Mouse (Mus musculus) brown adipose tissue, adult 24 weeks (tissue): ENCODE measurements at regions not wholly inside any gene's neighbourhood (a gene's known extent, or its start where the extent isn't known, plus 50 kb on each side); places are given as distances from the start of the nearest gene placed in this dataset.

Experiments used
- H3K27ac ChIP-seq: fragments of 200-500 bp; replicated peaks from 2 replicates; pipeline ENCODE4 v1.5.1; 2012; ENCODE audit warnings: low read depth, mild to moderate bottlenecking, low read length
- H3K4me1 ChIP-seq: fragments of 200-500 bp; 2 replicates; pipeline ENCODE4 v1.6.1; 2012; ENCODE audit warnings: low read length, mixed read lengths; ENCODE audit not compliant: control insufficient read depth, insufficient read depth, insufficient read length
- H3K4me3 ChIP-seq: fragments of 200-500 bp; 2 replicates; pipeline ENCODE4 v1.5.1; 2012; ENCODE audit warnings: low read depth, mild to moderate bottlenecking, low read length, moderate library complexity; ENCODE audit not compliant: insufficient read depth

DNA sequence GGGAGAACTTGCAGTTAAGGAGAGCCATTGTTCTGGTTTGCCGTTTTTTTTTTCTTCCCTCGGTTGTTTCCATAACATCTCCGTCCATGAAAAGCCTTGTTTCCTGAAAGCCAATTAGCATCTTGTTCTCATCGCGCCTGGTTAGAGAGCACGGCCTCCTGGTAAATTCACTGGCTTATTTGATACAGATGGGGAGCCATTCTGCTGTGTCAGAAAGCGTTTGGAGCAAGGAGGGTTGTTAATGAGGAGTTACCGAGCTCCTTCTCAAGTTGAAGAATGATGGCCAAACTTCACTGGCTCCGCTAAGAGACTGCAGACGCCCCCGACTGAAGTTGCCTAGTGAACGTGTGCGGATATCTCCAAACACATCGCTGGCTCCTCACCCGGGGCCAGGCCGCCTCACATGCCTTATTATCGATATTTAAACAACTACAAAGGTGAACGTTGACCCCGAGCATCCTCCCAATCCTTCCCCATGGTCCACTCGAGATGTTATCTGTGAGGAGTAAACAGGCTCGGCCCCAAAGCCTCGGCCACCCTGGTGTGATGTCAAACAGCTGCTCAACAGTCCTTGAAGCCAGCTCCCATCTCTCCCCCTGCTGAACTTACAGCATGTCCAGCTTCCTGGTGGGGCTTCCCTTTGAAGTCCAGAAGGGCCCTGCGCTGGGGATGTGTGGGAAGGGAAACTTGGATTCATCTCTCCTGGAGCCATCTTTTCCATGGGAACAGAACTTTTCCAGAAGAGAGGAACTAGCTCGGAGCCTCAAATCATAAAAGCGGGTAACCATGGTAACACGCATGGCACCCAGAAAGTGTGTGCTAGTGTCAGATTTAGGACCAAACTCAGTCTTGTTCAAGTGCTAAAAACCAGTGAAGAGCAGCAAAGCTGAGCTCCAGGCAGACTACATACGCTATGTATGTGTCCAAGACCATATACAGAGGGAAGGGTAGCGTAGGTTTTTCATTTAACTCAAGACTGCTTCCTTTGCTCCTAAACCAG is 190.0 kb upstream of the Tbx3 start:
- no peak overlapping the region for H3K4me3 ChIP-seq
- no peaks in the 10 kb centered on the region for H3K4me1 ChIP-seq
- H3K27ac ChIP-seq = no peak overlapping the region

DNA sequence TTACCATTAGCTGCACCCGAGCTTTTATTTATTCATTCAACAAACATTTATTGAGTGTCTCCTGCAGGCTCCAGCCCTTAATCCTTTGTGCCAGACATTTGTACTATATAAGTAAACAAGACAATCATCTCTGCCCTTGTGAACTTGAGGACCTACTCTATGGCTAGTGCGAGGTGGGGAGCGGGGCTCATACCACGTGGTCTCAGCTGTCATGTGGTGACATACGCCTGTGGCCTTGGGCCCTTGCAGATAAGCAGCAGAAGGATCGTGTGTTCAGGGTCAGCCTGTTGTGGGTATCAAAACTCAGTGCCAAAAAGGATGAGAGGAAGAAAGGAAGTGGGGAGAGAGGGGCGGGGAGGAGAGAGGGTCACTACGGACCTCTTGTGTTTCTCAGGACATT is 186.8 kb upstream of the Tbx3 start:
- Histone ChIP-seq H3K27ac (no peak overlapping the region), H3K4me3 (no peak overlapping the region), H3K4me1 (no peaks in the 10 kb centered on the region)

DNA sequence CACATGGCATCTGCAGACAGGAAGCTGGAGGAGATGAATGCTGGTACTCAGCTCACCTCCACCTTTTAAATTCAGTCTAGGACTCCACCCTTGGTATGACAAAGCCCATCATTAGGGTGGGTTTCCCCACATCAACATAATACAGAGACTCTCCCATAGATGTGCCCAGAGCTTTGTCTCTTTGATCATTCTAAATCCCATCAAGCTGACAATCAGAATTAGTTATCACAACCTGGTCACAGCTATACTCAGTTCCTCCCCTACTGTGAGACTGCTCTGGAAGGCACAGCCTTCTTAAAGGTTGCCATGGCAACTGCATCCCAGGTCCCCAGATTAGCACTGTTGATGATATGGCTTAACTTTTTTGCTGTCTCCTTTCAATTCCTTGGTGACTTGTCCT is 184.3 kb upstream of the Tbx3 start:
- Histone ChIP-seq H3K4me1 (no peaks in the 10 kb centered on the region), H3K4me3 (no peak overlapping the region), H3K27ac (no peak overlapping the region)

DNA sequence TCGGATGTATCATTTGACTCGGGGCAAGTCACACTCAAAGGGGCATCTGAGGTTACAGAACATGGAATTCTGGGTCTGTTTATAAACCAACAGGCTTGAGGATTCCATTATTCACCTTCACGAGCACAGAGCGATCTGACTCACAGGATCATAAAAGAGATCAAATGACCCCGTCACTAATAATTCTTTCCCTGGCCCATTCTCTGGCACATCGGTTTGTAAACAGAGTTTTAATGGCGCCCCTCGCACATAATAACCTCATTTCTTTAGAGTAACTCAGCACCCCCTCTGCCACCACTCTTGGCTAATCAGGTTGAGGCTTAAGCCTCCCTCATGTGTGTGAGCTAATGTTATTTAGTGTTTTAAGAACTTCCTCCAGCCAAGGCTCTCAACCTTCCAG is 183.3 kb upstream of the Tbx3 start:
- no peak overlapping the region for H3K27ac ChIP-seq
- no peaks in the 10 kb centered on the region for H3K4me1 ChIP-seq
- no peak overlapping the region for H3K4me3 ChIP-seq

DNA sequence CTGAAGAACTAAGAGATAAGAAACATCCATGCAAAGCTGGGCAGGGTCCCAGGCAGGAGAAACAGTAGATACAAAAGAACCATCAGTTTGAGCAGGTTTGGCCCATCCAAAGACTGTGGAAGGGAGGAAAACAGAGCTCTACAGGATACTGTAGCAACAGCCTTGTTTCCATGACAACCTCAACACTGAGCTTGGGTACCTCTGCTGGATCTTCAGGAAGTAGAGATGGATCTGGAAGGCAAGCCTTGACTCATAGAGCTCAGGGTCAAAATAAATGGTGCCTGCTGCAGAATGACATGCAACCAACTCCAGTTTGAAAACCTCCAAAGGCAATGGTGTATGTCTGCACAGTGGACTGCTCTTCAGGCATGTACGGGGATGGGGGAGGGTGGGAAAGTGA is 173.0 kb upstream of the Tbx3 start:
- no peak overlapping the region for H3K27ac ChIP-seq
- no peaks in the 10 kb centered on the region for H3K4me1 ChIP-seq
- H3K4me3 ChIP-seq = no peak overlapping the region

DNA sequence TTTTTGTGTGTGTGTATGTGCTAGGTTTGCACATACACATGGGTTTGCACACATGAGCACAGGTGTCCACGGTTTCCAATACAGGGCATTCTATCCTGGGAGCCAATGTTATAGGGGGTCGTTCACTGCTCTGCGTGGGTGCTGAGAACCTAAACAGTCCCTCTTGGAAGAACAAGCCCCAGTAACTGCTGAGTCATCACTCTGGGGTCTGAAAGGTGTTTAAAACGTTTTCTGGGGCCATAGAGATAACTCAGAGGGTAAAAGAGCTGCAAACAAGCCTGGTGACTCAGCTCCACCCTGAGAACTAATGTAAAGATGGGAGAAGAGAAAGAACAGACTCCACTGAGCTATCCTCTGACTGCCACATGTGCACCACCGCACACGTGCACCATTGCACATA is 172.0 kb upstream of the Tbx3 start:
- H3K4me1 ChIP-seq = no peaks in the 10 kb centered on the region
- H3K27ac ChIP-seq = no peak overlapping the region
- H3K4me3 ChIP-seq = no peak overlapping the region

DNA sequence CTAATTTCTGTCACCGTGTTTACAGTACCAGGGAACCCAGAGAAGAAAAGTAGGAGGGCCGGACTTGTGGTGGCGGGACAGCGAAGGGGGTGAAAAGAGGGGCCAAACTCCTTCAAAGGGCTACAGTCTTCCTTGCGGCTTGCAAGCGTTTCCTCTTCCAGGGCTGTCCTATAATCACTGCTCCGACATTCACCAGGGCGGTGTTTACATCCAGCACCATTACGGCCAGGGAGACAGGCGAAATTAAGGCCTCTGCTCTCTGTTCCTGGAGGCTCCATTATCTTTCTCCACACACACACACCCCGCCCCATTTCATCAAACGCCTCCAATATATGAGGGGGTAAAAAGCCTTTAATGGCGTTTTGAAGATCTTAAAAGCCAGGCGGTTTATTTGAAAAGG is 162.8 kb upstream of the Tbx3 start:
- H3K27ac ChIP-seq = no peak overlapping the region
- no peaks in the 10 kb centered on the region for H3K4me1 ChIP-seq
- H3K4me3 ChIP-seq = no peak overlapping the region

DNA sequence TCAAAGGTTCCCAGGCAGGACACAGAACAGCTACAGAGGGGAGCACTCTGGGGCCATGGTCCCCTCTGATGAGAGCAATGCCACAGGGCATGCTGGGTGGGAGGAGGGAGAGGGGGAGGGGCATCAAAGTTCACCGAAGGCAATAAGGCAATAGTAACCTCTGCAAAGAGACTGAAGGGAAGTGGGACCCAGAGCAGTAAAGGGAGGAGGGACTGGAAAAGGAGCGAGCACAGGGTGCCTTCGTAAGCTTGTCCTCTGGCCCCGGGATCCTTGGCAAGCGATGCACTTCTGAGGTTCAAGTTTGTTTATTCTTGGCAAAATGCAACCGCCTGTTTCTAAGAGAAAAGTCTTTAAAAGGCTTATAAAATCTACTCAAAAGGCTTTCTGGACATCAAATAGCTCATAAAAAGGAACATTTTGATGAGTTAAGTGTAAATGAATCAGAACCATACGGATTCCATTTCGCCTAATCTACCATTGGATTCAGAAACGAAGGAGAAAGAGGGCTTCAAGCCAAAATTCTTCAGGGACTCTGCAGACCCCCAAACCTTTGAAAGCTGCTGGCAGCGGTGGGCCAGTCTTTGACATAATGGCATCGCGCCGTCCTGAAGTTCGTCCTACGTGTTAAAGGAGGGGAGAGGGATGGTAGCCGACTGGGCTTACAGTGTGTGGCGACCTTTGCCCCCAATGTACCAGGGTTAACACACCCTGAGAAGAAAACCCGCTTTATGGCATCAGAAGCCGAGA is 151.8 kb upstream of the Tbx3 start:
- Histone ChIP-seq H3K4me3 (no peak overlapping the region), H3K27ac (no peak overlapping the region), H3K4me1 (no peaks in the 10 kb centered on the region)

DNA sequence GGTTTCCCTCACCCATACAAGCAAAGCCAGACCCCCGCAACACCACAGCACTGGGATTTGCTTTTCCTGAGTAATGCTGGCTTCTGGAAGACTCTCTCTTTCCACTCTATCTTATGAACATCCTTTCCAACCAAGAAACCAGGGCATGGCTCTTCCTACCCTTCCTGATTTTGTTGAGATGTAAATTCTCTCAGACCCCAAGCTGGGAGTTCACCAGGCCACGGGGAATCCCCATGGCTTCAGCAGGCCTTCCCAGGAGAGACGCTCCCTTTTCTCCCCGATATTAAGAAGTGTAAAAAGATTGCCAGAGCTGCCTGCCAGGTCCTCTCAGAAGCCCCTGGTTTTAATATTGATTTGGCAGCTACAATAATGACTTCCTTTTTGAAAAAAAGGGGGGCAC is 146.3 kb upstream of the Tbx3 start:
- H3K4me1 ChIP-seq = no peaks in the 10 kb centered on the region
- H3K4me3 ChIP-seq = no peak overlapping the region
- no peak overlapping the region for H3K27ac ChIP-seq

DNA sequence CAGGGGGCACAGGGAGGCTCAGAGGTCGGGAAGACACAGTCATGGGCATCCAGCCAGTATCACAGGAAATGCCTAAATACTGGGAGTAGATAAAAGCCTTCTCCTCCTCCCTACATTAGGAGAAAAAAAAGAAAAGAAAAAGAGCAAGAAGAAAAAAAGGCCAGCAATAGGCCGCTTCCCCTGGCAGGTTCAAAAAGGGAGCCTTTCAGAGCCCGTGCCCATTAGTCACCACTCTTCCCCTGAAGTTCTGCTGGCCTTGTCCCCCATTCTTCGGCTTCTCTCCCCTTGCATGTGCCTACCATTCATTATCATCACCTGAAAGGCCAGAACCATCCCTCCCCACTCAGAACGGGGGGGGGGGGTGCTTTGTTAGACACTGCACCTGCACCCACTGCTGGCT is 144.5 kb upstream of the Tbx3 start:
- Histone ChIP-seq H3K27ac (no peak overlapping the region), H3K4me1 (no peaks in the 10 kb centered on the region), H3K4me3 (no peak overlapping the region)

DNA sequence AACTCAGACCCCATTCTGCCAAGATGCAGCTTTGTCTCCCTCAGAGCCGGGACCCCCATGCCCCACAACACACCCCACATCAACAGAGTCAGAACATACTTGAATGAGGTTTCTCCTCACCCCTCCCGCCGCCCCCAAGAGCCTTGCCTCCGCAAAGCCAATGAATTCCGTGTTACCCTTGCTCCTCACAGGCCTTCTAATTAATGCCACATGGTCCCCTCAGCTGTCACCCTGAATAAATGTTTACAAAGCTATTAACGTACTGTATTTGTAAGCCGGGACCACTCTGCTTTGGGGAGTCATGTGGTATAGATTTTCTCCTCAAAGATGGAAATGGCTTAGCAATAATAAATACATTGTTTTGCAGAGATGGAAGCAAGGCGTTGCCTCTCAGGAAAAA is 140.5 kb upstream of the Tbx3 start:
- H3K4me1 ChIP-seq = no peaks in the 10 kb centered on the region
- no peak overlapping the region for H3K4me3 ChIP-seq

DNA sequence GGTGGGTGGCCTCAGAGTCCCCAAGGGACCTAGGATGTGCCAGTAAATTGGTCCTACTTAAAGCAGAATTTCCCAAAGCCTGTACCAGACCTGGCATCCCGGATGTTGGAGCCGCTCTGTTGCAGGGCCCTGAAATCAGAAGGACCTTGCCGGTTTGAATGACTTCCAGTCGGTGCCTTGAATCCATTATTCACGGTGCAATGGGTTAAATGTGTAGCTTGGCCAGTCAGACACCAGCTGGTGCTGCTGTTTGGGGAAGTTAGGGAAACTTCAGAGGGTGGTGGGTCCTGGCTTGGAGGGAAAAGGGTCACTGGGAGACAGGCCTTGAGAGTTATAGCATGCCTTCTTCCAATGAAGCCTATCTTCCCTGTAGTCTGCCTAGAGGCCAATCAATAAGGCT is 135.5 kb upstream of the Tbx3 start:
- H3K4me3 ChIP-seq = no peak overlapping the region

More for the DNA sequence above, 140.5 kb upstream of the Tbx3 start:
- H3K27ac ChIP-seq = no peak overlapping the region

DNA sequence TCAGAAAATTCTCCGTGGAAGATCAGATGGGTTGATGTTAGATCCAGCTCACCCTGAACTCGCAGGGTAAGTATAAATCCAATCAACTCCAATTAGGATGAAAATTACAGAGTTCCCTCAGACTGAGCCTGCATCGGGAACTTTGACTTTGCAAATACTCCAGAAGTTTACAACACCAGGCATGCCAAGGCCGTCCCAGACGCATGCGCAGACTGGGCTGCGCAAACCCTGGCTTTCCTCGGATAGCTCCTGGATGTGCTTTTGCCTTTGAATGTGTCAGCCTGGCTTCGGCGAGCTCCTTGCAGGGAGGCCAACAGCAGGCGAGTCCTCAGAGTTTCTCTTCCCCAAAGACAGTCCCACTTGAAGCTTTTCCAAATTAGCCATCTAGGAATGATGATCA is 127.6 kb upstream of the Tbx3 start:
- Histone ChIP-seq H3K4me1 (no peaks in the 10 kb centered on the region), H3K27ac (no peak overlapping the region), H3K4me3 (no peak overlapping the region)

More for the DNA sequence above, 135.5 kb upstream of the Tbx3 start:
- no peaks in the 10 kb centered on the region for H3K4me1 ChIP-seq
- no peak overlapping the region for H3K27ac ChIP-seq

DNA sequence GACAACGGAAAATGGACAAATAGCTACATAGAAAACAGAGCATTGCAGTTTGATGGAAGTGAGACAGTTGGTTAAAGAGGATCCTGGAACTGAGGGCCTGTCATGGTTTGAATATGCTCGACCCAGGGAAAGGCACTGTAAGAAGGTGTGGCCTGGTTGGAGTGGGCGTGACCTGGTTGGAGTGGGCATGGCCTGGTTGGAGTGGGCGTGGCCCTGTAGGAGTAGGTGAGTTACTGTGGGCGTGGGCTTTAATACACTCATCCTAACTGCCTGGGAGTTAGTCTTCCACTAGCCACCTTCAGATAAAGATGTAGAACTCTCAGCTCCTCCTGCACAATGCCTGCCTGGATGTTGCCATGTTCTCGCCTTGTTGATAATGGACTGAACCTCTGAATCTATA is 126.8 kb upstream of the Tbx3 start:
- H3K27ac ChIP-seq = no peak overlapping the region
- no peaks in the 10 kb centered on the region for H3K4me1 ChIP-seq
- no peak overlapping the region for H3K4me3 ChIP-seq

DNA sequence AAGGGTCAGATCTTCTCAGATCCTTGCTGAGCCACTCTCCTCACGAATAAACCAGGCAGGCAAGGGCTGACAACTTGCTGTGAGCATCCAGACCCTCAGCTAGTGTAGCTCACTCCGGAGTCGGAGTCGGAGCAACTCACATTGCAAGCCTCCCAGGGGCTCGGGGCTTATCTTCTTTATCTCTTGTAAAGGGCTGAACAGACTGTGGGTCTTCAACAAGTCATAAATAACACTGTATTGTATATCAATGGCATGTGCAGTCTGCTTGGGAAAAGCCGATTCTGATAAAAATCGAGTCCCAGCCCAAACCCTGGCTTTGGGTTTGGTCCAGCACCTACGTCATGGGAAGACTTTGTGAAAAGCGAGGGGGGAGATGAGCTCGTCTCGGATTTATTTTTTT is 125.8 kb upstream of the Tbx3 start:
- H3K4me1 ChIP-seq = no peaks in the 10 kb centered on the region
- no peak overlapping the region for H3K27ac ChIP-seq
- no peak overlapping the region for H3K4me3 ChIP-seq

DNA sequence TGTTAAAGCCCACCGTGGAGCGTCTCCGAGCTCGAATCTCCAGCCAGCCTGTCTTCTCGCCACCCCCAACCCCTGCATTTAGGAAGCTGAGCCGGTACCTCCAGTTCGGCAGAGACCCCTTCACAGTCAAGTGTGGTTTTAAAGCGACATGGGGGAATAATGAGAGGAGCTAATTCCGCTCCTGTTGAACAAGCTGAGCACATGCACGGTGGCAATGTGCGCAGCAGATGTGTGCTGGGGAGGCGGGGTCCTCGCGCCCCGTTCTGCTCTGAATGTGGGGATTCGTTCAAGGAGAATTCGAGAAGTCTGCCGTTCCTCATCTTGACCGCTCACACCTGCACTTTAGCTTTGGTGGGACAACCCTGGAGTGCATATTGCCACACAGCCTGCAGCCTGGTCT is 123.4 kb upstream of the Tbx3 start:
- no peak overlapping the region for H3K27ac ChIP-seq
- H3K4me1 ChIP-seq = no peaks in the 10 kb centered on the region
- no peak overlapping the region for H3K4me3 ChIP-seq
